Mouse (Mus musculus): Measurements from ENCODE around the gene Rrp36. TPM values are rescaled to one million over a fixed set of nuclear protein-coding genes. Genes with fewer than 3 reads are reported as not detected.
A peak's percentile ranks its signal among the peaks of the same experiment; 100 is the strongest.

The Rrp36 gene
- polyA plus RNA-seq, 1 experiment from 2014 or later = 54.2 TPM

DNA sequence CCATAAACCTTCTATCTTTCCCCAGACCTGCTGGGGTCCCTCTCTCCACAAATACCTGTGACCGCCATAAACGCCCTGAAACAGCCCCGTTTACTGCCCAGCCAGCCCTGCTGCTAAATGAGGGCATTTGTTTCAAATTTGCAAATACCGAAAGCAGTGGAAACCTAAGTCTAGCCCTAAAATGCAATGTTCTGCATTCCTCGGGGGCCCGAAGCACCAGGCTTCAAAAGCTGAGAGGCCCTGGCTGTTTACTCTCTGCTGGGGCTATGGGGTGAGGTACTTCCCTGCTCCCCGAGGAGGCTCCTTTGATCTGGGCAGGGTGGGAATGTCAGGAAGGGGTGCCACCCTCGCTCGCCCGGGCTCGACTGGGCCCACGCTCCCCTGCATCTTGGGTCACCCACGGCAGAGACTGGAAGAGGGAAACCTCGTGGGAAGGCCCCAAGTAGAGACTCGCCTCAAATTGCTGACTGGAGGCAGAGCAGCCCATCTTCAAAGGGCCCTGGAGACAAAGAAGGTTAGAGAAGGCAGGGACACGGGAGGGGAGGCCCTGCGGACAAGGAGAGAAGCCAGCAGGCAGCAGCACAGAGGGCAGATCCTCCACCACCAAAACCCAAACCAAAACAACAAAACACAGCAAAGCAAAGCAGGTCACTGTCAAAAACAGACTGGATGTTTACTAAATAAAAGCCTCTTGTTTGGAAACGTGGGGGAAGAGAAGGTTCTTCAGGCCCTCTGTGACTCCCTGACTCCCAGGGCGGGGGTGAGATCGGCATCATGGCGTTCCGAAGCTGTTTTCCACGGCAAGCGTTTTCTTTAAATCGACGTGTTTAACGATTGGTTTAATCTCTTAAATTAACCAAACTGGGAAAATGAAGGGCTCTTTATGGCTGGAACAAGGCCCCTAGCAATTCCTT is 55.1 kb downstream of the Rrp36 start:
- H3K36me3 ChIP-seq = no peaks in the 10 kb centered on the region
- ATAC-seq (ENCODE audit: low FRiP score) = peak; percentile 18; the same call in 1 of the 2 replicates
- WGBS = 4% methylated on average over 27 of the region's 27 CpGs
- peak overlapping the region; percentile 34 for H3K4me2 ChIP-seq (replicated peaks)
- peak overlapping the region; percentile 1; the same call in 1 of the 2 replicates for H3K4me3 ChIP-seq
- peak overlapping the region; percentile 55 for H3K9ac ChIP-seq
- H3K27me3 ChIP-seq = no peaks in the 10 kb centered on the region
- H3K9me3 ChIP-seq (replicated peaks) = no peaks in the 10 kb centered on the region
- peaks cover 75% of the 10 kb centered on the region for H3K4me1 ChIP-seq
- peak overlapping the region; percentile 87 for H3K27ac ChIP-seq

DNA sequence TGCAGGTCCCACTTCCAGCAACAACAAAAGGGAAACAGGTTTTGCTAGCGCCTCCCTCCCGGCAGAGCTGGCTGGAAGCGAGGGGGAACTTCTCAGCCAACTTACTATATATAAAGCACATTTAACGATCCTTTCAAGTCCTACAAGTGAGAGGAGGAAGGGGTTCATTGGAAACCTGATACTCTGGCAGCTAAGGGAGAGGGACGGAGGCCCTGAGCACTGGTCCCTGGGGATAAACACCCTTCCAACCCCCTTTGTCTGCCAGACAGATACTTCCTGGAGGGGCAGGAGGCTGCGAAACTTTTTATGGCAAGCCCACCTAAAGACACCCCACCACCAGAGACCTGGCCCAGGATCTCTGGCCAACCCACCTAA is 55.8 kb downstream of the Rrp36 start:
- no peak overlapping the region for H3K4me3 ChIP-seq
- ATAC-seq (ENCODE audit: low FRiP score) = no peak
- WGBS = 6% methylated on average over 6 of the region's 6 CpGs
- 0 out of 2 replicates have a peak overlapping the region, but pooled peaks have one; percentile 55 for H3K9ac ChIP-seq
- no peaks in the 10 kb centered on the region for H3K36me3 ChIP-seq
- no peaks in the 10 kb centered on the region for H3K9me3 ChIP-seq (replicated peaks)
- peak overlapping the region; percentile 34 for H3K4me2 ChIP-seq (replicated peaks)
- H3K4me1 ChIP-seq = peaks cover 75% of the 10 kb centered on the region
- peak overlapping the region; percentile 87 for H3K27ac ChIP-seq
- H3K27me3 ChIP-seq = no peaks in the 10 kb centered on the region

DNA sequence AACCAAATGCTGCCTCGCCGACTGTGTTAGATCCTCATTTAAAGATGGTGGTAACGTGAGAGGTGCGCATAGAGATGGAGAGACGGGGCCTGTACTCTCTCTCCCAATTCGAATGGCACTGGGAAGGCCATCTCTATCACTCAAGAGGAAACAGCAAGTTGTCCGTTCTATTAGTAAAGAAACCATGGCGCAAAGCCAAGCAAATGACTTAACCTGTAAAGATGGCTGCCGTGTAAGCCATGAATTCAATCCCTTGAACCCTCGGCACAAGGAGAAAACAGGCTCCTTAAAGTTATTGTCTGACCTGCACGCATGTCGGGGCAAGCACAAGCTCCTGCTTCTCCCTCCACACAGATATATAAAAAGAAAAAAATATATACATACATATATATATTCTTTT is 56.4 kb downstream of the Rrp36 start:
- H3K4me1 ChIP-seq = peaks cover 75% of the 10 kb centered on the region
- H3K27me3 ChIP-seq = no peaks in the 10 kb centered on the region
- H3K27ac ChIP-seq = peak overlapping the region; percentile 87; the same call in 1 of the 2 replicates
- no peak overlapping the region for H3K4me3 ChIP-seq
- no peaks in the 10 kb centered on the region for H3K9me3 ChIP-seq (replicated peaks)
- H3K4me2 ChIP-seq (replicated peaks) = peak overlapping the region; percentile 34; the same call in 1 of the 2 replicates
- no peak for ATAC-seq (ENCODE audit: low FRiP score)
- no peaks in the 10 kb centered on the region for H3K36me3 ChIP-seq
- WGBS = 57% methylated on average over 12 of the region's 12 CpGs
- no peak overlapping the region for H3K9ac ChIP-seq

Other genes with a start within 250 kb of the Rrp36 start
- 0.57 and 0.95 TPM in 2 replicates for gene Crip3, start 245.4 kb downstream of the Rrp36 start, polyA plus RNA-seq (2016; fragmentation: Nextera tagmentation; extraction: Ambion mirVana)
- gene Slc22a7, start 235.9 kb downstream of the Rrp36 start, polyA plus RNA-seq (2016; fragmentation: Nextera tagmentation; extraction: Ambion mirVana) = not detected in 2 replicates
- 5.3 and 6.6 TPM in 2 replicates for gene Ttbk1, start 186.7 kb downstream of the Rrp36 start, polyA plus RNA-seq (2016; fragmentation: Nextera tagmentation; extraction: Ambion mirVana)
- gene Dnph1, start 177.6 kb downstream of the Rrp36 start, polyA plus RNA-seq (2016; fragmentation: Nextera tagmentation; extraction: Ambion mirVana) = 35.3 and 35.5 TPM in 2 replicates
- gene Cul9, start 128.0 kb downstream of the Rrp36 start, polyA plus RNA-seq (2016; fragmentation: Nextera tagmentation; extraction: Ambion mirVana) = 14.1 and 14.9 TPM in 2 replicates
- gene Srf, start 118.2 kb downstream of the Rrp36 start, polyA plus RNA-seq (2016; fragmentation: Nextera tagmentation; extraction: Ambion mirVana) = 5.9 and 8.1 TPM in 2 replicates
- gene Ptk7, start 44.8 kb downstream of the Rrp36 start, polyA plus RNA-seq (2016; fragmentation: Nextera tagmentation; extraction: Ambion mirVana) = 80.9 and 81.9 TPM in 2 replicates
- gene Klc4, start 28.3 kb downstream of the Rrp36 start, polyA plus RNA-seq (2016; fragmentation: Nextera tagmentation; extraction: Ambion mirVana) = 37.8 and 40.0 TPM in 2 replicates
- gene Mrpl2, start 28.1 kb downstream of the Rrp36 start, polyA plus RNA-seq (2016; fragmentation: Nextera tagmentation; extraction: Ambion mirVana) = 79.7 and 88.2 TPM in 2 replicates
- gene Cul7, start 24.0 kb downstream of the Rrp36 start, polyA plus RNA-seq (2016; fragmentation: Nextera tagmentation; extraction: Ambion mirVana) = 52.1 and 53.0 TPM in 2 replicates
- gene Mea1, start 4.4 kb upstream of the Rrp36 start, polyA plus RNA-seq (2016; fragmentation: Nextera tagmentation; extraction: Ambion mirVana) = 178 and 183 TPM in 2 replicates
- 139 and 141 TPM in 2 replicates for gene Klhdc3, start 6.6 kb upstream of the Rrp36 start, polyA plus RNA-seq (2016; fragmentation: Nextera tagmentation; extraction: Ambion mirVana)
- gene Ppp2r5d, start 30.8 kb upstream of the Rrp36 start, polyA plus RNA-seq (2016; fragmentation: Nextera tagmentation; extraction: Ambion mirVana) = 103 and 106 TPM in 2 replicates
- 33.9 and 38.0 TPM in 2 replicates for gene Pex6, start 37.1 kb upstream of the Rrp36 start, polyA plus RNA-seq (2016; fragmentation: Nextera tagmentation; extraction: Ambion mirVana)
- gene Gnmt, start 54.8 kb upstream of the Rrp36 start, polyA plus RNA-seq (2016; fragmentation: Nextera tagmentation; extraction: Ambion mirVana) = 0.33 and 0.49 TPM in 2 replicates
- 58.7 and 61.6 TPM in 2 replicates for gene Cnpy3, start 77.9 kb upstream of the Rrp36 start, polyA plus RNA-seq (2016; fragmentation: Nextera tagmentation; extraction: Ambion mirVana)
- gene Ptcra, start 89.4 kb upstream of the Rrp36 start, polyA plus RNA-seq (2016; fragmentation: Nextera tagmentation; extraction: Ambion mirVana) = 0.17 and 0.53 TPM in 2 replicates
- 41.1 and 54.7 TPM in 2 replicates for gene 2310039H08Rik, start 98.3 kb upstream of the Rrp36 start, polyA plus RNA-seq (2016; fragmentation: Nextera tagmentation; extraction: Ambion mirVana)
- 130 and 141 TPM in 2 replicates for gene Rpl7l1, start 108.3 kb upstream of the Rrp36 start, polyA plus RNA-seq (2016; fragmentation: Nextera tagmentation; extraction: Ambion mirVana)
- gene Bicral, start 184.1 kb upstream of the Rrp36 start, polyA plus RNA-seq (2016; fragmentation: Nextera tagmentation; extraction: Ambion mirVana) = 7.6 and 8.1 TPM in 2 replicates
- gene Tbcc, start 216.3 kb upstream of the Rrp36 start, polyA plus RNA-seq (2016; fragmentation: Nextera tagmentation; extraction: Ambion mirVana) = 74.5 and 82.9 TPM in 2 replicates
- not detected in 2 replicates for gene Prph2, start 236.1 kb upstream of the Rrp36 start, polyA plus RNA-seq (2016; fragmentation: Nextera tagmentation; extraction: Ambion mirVana)